Mouse (Mus musculus): ENCODE results near the gene Ccser1.
"Not testable (repeated sequence)": the region's sequence is repeated elsewhere in the genome, so short reads cannot be mapped to it uniquely, and the experiment has no call there.

Ccser1 gene

GRCm38 (mm10) chr6:61936656-61937055 lies 756.5 kb downstream of the Ccser1 start:
- in situ Hi-C loops (cut with MboI; ENCODE audit: low sequenced_read_pairs) = no loop called here

- in situ Hi-C loops (cut with MboI; ENCODE audit: low sequenced_read_pairs) = no loop called here
These were observed 759.1 kb downstream of the Ccser1 start for GRCm38 (mm10) chr6:61939236-61939635.

- in situ Hi-C loops (cut with MboI; ENCODE audit: low sequenced_read_pairs) = no loop called here
These were observed 773.6 kb downstream of the Ccser1 start for GRCm38 (mm10) chr6:61953703-61954102.

GRCm38 (mm10) chr6:61976878-61977277 lies 796.8 kb downstream of the Ccser1 start:
- in situ Hi-C loops (cut with MboI; ENCODE audit: low sequenced_read_pairs) = no loop called here

- in situ Hi-C loops (cut with MboI; ENCODE audit: low sequenced_read_pairs) = no loop called here
These were observed 798.3 kb downstream of the Ccser1 start for GRCm38 (mm10) chr6:61978379-61978778.

- in situ Hi-C loops (cut with MboI; ENCODE audit: low sequenced_read_pairs) = no loop called here
These were observed 834.2 kb downstream of the Ccser1 start for GRCm38 (mm10) chr6:62014374-62014773.

- in situ Hi-C loops (cut with MboI; ENCODE audit: low sequenced_read_pairs) = no loop called here
These were observed 864.3 kb downstream of the Ccser1 start for GRCm38 (mm10) chr6:62044454-62044853.

GRCm38 (mm10) chr6:62045042-62045441 lies 864.9 kb downstream of the Ccser1 start:
- in situ Hi-C loops (cut with MboI; ENCODE audit: low sequenced_read_pairs) = not testable (repeated sequence)

GRCm38 (mm10) chr6:62055276-62055675 lies 875.2 kb downstream of the Ccser1 start:
- in situ Hi-C loops (cut with MboI; ENCODE audit: low sequenced_read_pairs) = no loop called here

GRCm38 (mm10) chr6:62066363-62067023 lies 886.4 kb downstream of the Ccser1 start:
- in situ Hi-C loops (cut with MboI; ENCODE audit: low sequenced_read_pairs) = no loop called here

- in situ Hi-C loops (cut with MboI; ENCODE audit: low sequenced_read_pairs) = no loop called here
These were observed 886.9 kb downstream of the Ccser1 start for GRCm38 (mm10) chr6:62067024-62067380.

- in situ Hi-C loops (cut with MboI; ENCODE audit: low sequenced_read_pairs) = no loop called here
These were observed 925.3 kb downstream of the Ccser1 start for GRCm38 (mm10) chr6:62105464-62105863.

- in situ Hi-C loops (cut with MboI; ENCODE audit: low sequenced_read_pairs) = no loop called here
These were observed 952.4 kb downstream of the Ccser1 start for GRCm38 (mm10) chr6:62132531-62132930.

GRCm38 (mm10) chr6:62160320-62160719 lies 980.2 kb downstream of the Ccser1 start:
- in situ Hi-C loops (cut with MboI; ENCODE audit: low sequenced_read_pairs) = no loop called here

GRCm38 (mm10) chr6:62162596-62162995 lies 982.5 kb downstream of the Ccser1 start:
- in situ Hi-C loops (cut with MboI; ENCODE audit: low sequenced_read_pairs) = no loop called here

- in situ Hi-C loops (cut with MboI; ENCODE audit: low sequenced_read_pairs) = no loop called here
These were observed 983.7 kb downstream of the Ccser1 start for GRCm38 (mm10) chr6:62163826-62164225.

GRCm38 (mm10) chr6:62196496-62197188 lies 1016.5 kb downstream of the Ccser1 start:
- in situ Hi-C loops (cut with MboI; ENCODE audit: low sequenced_read_pairs) = no loop called here

- in situ Hi-C loops (cut with MboI; ENCODE audit: low sequenced_read_pairs) = no loop called here
These were observed 1018.6 kb downstream of the Ccser1 start for GRCm38 (mm10) chr6:62198768-62199167.

GRCm38 (mm10) chr6:62205013-62205412 lies 1024.9 kb downstream of the Ccser1 start:
- in situ Hi-C loops (cut with MboI; ENCODE audit: low sequenced_read_pairs) = no loop called here

- in situ Hi-C loops (cut with MboI; ENCODE audit: low sequenced_read_pairs) = no loop called here
These were observed 1041.7 kb downstream of the Ccser1 start for GRCm38 (mm10) chr6:62221856-62222255.

GRCm38 (mm10) chr6:62263899-62264298 lies 1083.8 kb downstream of the Ccser1 start:
- in situ Hi-C loops (cut with MboI; ENCODE audit: low sequenced_read_pairs) = no loop called here

- in situ Hi-C loops (cut with MboI; ENCODE audit: low sequenced_read_pairs) = no loop called here
These were observed 1084.4 kb downstream of the Ccser1 start for GRCm38 (mm10) chr6:62264525-62264924.

GRCm38 (mm10) chr6:62281256-62281655 lies 1101.1 kb downstream of the Ccser1 start:
- in situ Hi-C loops (cut with MboI; ENCODE audit: low sequenced_read_pairs) = no loop called here
